Mouse (Mus musculus) limb, embryonic 14.5 days (tissue): Measurements from ENCODE around the gene Emp1. TPM values are rescaled to one million over a fixed set of nuclear protein-coding genes. Genes with fewer than 3 reads are reported as not detected.
A peak's percentile ranks its signal among the peaks of the same experiment; 100 is the strongest.

Source experiments
- ATAC-seq: fragments of 200-750 bp; cut with Nextera tagmentation; 2 replicates; pipeline ENCODE4 v1.8.0; 2017; ENCODE audit warnings: low read depth, moderate number of reproducible peaks, moderate TSS enrichment; ENCODE audit not compliant: low FRiP score
- DNase-seq: peaks from one replicate; pipeline ENCODE4 v3.0.0-alpha.2; 2015; ENCODE audit warnings: low spot score
- H3K27ac ChIP-seq: fragments of 300-500 bp; sonication (generic); replicated peaks from 2 replicates; pipeline ENCODE4 v1.5.1; 2014; ENCODE audit warnings: low read depth, mild to moderate bottlenecking, low read length, moderate library complexity, mixed read lengths
- H3K27me3 ChIP-seq: fragments of 300-500 bp; sonication (generic); 2 replicates; pipeline ENCODE4 v1.6.1; 2014; ENCODE audit warnings: low read length, mixed read lengths; ENCODE audit not compliant: control insufficient read depth, insufficient read depth
- H3K36me3 ChIP-seq: fragments of 300-500 bp; sonication (generic); 2 replicates; pipeline ENCODE4 v1.6.1; 2014; ENCODE audit warnings: mild to moderate bottlenecking, low read length, moderate library complexity, mixed read lengths; ENCODE audit not compliant: control insufficient read depth, insufficient read depth
- H3K4me1 ChIP-seq: fragments of 300-500 bp; sonication (generic); 2 replicates; pipeline ENCODE4 v1.6.1; 2014; ENCODE audit warnings: antibody characterized with exemption, low read length, mixed read lengths; ENCODE audit not compliant: control insufficient read depth, insufficient read depth
- H3K4me2 ChIP-seq: fragments of 300-500 bp; sonication (generic); replicated peaks from 2 replicates; pipeline ENCODE4 v1.6.1; 2014; ENCODE audit warnings: low read depth, mild to moderate bottlenecking, low read length, moderate library complexity; ENCODE audit not compliant: severe bottlenecking
- H3K4me3 ChIP-seq: fragments of 300-500 bp; sonication (generic); replicated peaks from 2 replicates; pipeline ENCODE4 v1.5.1; 2014; ENCODE audit warnings: low read length
- H3K9ac ChIP-seq: fragments of 300-500 bp; sonication (generic); 2 replicates; pipeline ENCODE4 v1.6.1; 2014; ENCODE audit warnings: mild to moderate bottlenecking, low read depth, low read length, moderate library complexity; ENCODE audit not compliant: severe bottlenecking
- H3K9me3 ChIP-seq: fragments of 300-500 bp; sonication (generic); 2 replicates; pipeline ENCODE4 v1.6.1; 2016; ENCODE audit warnings: low read length; ENCODE audit not compliant: control insufficient read depth
- POLR2A ChIP-seq: fragments of 200-500 bp; IDR thresholded peaks from 2 replicates; pipeline ENCODE4 v1.8.0; 2012; ENCODE audit warnings: inconsistent platforms, mild to moderate bottlenecking, moderate library complexity, borderline replicate concordance; ENCODE audit not compliant: insufficient read depth, insufficient read length; ENCODE audit errors: extremely low read depth
- WGBS: fragments of 180-500 bp; shearing (Covaris S2); extraction: QIAGEN DNeasy Blood & Tissue Kit; methylation state at CpG from one replicate; pipeline ENCODE4 v1.1.7; 2014; 5-methylcytosine and 5-hydroxymethylcytosine counted together
- polyA plus RNA-seq, 2 experiments: library from polyadenylated mRNA; depleted of rRNA in 1 of 2; stranded (reverse) in 1 of 2; unstranded in 1 of 2; fragments of >200 nt; fragmentation: Nextera tagmentation in 1 of 2; extraction: Ambion mirVana in 1 of 2; gene quantifications; 2 replicates each; pipeline versions ENCODE4 v1.2.1 to v1.2.3; 2012 to 2014

The Emp1 gene
- polyA plus RNA-seq, 2 experiments: 98.9 to 366 TPM

- ATAC-seq: peak; percentile 78
- H3K9ac ChIP-seq: no peak overlapping the region
Observed at GRCm38 (mm10) chr6:135332737-135333281, 29.5 kb upstream of the Emp1 start.

GRCm38 (mm10) chr6:135333994-135334651, 28.2 kb upstream of the Emp1 start:
- no peaks in the 10 kb centered on the region for H3K27me3 ChIP-seq

More at GRCm38 (mm10) chr6:135332737-135333281, 29.5 kb upstream of the Emp1 start:
- Histone ChIP-seq H3K4me3 (no peak overlapping the region), H3K9me3 (no peaks in the 10 kb centered on the region), H3K4me1 (peaks cover 33% of the 10 kb centered on the region), H3K4me2 (peak overlapping the region; percentile 25), H3K27me3 (no peaks in the 10 kb centered on the region), H3K36me3 (no peaks in the 10 kb centered on the region), H3K27ac (peak overlapping the region; percentile 95)
- 10% methylated on average over 10 of the region's 10 CpGs for WGBS
- peak; percentile 82 for DNase-seq
- no peak for TF ChIP-seq POLR2A

DNA sequence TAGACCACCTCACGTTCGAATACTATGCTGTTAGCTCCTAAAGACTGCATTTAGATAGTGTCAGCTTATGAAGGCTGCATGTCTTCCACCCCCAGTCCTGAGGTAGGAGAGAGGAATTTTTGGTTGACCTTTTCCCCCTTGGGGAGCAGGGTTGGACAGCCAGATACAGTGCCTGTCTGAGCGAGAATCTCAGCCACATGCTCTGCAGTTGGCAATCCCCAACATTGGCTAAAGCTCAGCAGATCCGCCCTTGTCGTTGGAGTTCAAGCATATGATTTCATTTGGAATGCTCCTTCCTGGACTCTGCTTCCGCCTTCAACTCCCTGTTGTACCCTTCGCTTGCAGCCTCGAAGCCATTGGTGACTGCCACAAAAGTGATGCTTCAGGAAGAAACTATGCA, 26.0 kb upstream of the Emp1 start:
- 89% methylated on average over 8 of the region's 8 CpGs for WGBS

More at GRCm38 (mm10) chr6:135333994-135334651, 28.2 kb upstream of the Emp1 start:
- DNase-seq (peak; percentile 89), ATAC-seq (peak; percentile 64)
- Histone ChIP-seq H3K4me3 (no peak overlapping the region), H3K9ac (0 out of 2 replicates have a peak overlapping the region, but pooled peaks have one; percentile 7), H3K9me3 (no peaks in the 10 kb centered on the region), H3K27ac (peak overlapping the region; percentile 95), H3K4me1 (peaks cover 33% of the 10 kb centered on the region), H3K4me2 (no peak overlapping the region; the same call in 1 of the 2 replicates), H3K36me3 (no peaks in the 10 kb centered on the region)
- 42% methylated on average over 5 of the region's 5 CpGs for WGBS
- TF ChIP-seq POLR2A: no peak

GRCm38 (mm10) chr6:135340355-135341075, 21.8 kb upstream of the Emp1 start:
- no peaks in the 10 kb centered on the region for H3K36me3 ChIP-seq
- 0 out of 2 replicates have a peak overlapping the region, but pooled peaks have one; percentile 0 for H3K27ac ChIP-seq
- H3K4me1 ChIP-seq: peaks cover 3% of the 10 kb centered on the region; the same call in 1 of the 2 replicates
- no peak overlapping the region for H3K4me3 ChIP-seq
- H3K9me3 ChIP-seq: no peaks in the 10 kb centered on the region
- no peak for TF ChIP-seq POLR2A
- 61% methylated on average over 9 of the region's 9 CpGs for WGBS
- no peak overlapping the region for H3K9ac ChIP-seq
- H3K4me2 ChIP-seq: no peak overlapping the region
- no peak for DNase-seq
- ATAC-seq: no peak
- no peaks in the 10 kb centered on the region for H3K27me3 ChIP-seq

More for the DNA sequence above, 26.0 kb upstream of the Emp1 start:
- no peak overlapping the region for H3K27ac ChIP-seq
- no peak overlapping the region for H3K9ac ChIP-seq
- H3K27me3 ChIP-seq: no peaks in the 10 kb centered on the region
- ATAC-seq (no peak), DNase-seq (no peak)
- H3K4me3 ChIP-seq: no peak overlapping the region
- H3K36me3 ChIP-seq: no peaks in the 10 kb centered on the region
- H3K4me1 ChIP-seq: peaks cover 35% of the 10 kb centered on the region
- no peak for TF ChIP-seq POLR2A
- H3K4me2 ChIP-seq: no peak overlapping the region
- H3K9me3 ChIP-seq: no peaks in the 10 kb centered on the region

- Histone ChIP-seq H3K9ac (no peak overlapping the region), H3K4me2 (no peak overlapping the region), H3K27ac (0 out of 2 replicates have a peak overlapping the region, but pooled peaks have one; percentile 0), H3K4me1 (peaks cover 3% of the 10 kb centered on the region; the same call in 1 of the 2 replicates), H3K4me3 (no peak overlapping the region), H3K27me3 (no peaks in the 10 kb centered on the region), H3K36me3 (no peaks in the 10 kb centered on the region), H3K9me3 (no peaks in the 10 kb centered on the region)
- TF ChIP-seq POLR2A: no peak
- DNase-seq (no peak), ATAC-seq (no peak)
- 51% methylated on average over 4 of the region's 4 CpGs for WGBS
Observed at GRCm38 (mm10) chr6:135341076-135341378, 21.3 kb upstream of the Emp1 start.
